Mouse (Mus musculus): Measurements from ENCODE around the gene Sh3bgr. TPM values are rescaled to one million over a fixed set of nuclear protein-coding genes. Genes with fewer than 3 reads are reported as not detected.

Gene Sh3bgr
- total and polyA plus RNA-seq, 2 experiments from 2014 or later = 227 to 622 TPM

DNA sequence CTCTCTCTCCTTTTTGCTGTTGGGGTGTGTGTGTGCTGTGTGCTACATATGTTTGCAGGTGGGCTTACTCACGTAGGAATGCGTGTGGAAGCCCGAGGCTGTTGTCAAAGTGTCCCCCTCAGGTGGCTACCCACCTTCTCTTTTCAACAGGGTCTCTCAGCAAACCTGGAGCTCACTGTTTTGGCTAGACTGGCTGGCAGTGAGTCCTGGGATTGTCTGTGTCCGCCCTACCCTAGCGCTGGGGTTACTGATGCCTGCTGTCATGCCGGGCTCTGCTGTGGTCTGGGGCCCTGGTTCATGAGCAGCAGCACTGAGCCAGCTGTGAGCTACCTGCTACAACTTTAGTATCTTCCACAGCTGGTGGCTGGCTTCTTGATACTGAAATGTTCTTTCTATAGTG, 44.2 kb downstream of the Sh3bgr start:
- H3K36me3 ChIP-seq (replicated peaks; ENCODE audit: control insufficient read depth, insufficient read depth, low read length) = no peaks in the 10 kb centered on the region
- H3K27ac ChIP-seq (ENCODE audit: low read depth) = no peak overlapping the region
- 80% methylated on average over 6 of the region's 6 CpGs for WGBS
- H3K27me3 ChIP-seq (ENCODE audit: control insufficient read depth, insufficient read depth, low read length) = no peaks in the 10 kb centered on the region
- ATAC-seq (ENCODE audit: insufficient read depth, low read depth) (no peak), DNase-seq (ENCODE audit: low spot score) (no peak)
- no peak overlapping the region for H3K4me2 ChIP-seq (ENCODE audit: low read depth, low read length)
- no peak overlapping the region for H3K4me3 ChIP-seq (ENCODE audit: low read depth, low read length)
- no peaks in the 10 kb centered on the region for H3K4me1 ChIP-seq (ENCODE audit: control insufficient read depth, insufficient read depth)
- no peak overlapping the region for H3K9ac ChIP-seq (replicated peaks; ENCODE audit: low read depth, low read length)
- TF ChIP-seq EP300 (IDR thresholded peaks at IDR 0.05; ENCODE audit: low read depth) (no peak), CTCF (IDR thresholded peaks at IDR 0.05; ENCODE audit: low read depth) (no peak)
- peaks cover 3% of the 10 kb centered on the region; the same call in 1 of the 2 replicates for H3K9me3 ChIP-seq (replicated peaks; ENCODE audit: control insufficient read depth, low read length)

DNA sequence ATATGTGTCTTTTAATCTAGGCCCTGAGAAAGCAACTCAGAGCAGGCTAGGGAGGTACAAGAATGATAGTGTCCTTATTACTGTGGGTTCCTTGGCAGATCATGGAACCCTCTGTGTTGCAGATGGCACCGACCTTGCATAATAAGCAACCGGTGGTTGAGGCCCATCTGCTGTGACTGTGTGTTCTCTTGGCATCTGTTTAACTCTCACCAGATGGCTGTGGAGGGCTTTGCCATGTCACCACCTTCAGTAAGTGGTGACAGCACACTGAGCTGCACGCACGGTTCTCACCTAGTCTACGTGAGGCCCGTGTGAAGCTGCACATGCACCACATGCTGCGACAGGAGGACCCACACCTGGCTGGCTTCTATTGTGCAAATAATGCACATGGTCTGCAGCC, 49.4 kb downstream of the Sh3bgr start:
- Histone ChIP-seq H3K4me2 (ENCODE audit: low read depth, low read length) (no peak overlapping the region), H3K9ac (replicated peaks; ENCODE audit: low read depth, low read length) (no peak overlapping the region)

DNA sequence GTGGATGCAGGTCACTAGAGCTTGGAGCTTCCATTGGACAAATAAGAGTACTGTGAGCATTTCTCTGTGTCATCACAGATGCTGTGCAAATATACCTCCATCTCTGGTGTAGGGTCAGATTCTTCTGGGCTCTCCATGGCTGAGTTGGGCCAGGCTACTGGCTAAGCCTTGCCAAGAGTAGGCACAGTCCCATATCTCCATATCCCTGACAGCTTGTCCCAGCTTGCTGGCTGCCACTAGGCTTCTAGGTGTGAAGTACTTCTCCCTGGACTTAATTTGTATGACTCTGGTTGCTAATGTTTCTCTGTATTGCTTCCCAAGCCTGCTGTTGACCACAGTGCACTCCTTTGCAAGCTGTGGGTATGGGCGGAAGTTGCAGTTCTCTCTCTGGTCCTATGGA, 51.9 kb downstream of the Sh3bgr start:
- 80% methylated on average over 1 of the region's 1 CpGs for WGBS
- DNase-seq (ENCODE audit: low spot score) = no peak

More for the DNA sequence above, 49.4 kb downstream of the Sh3bgr start:
- H3K27me3 ChIP-seq (ENCODE audit: control insufficient read depth, insufficient read depth, low read length) = no peaks in the 10 kb centered on the region
- H3K36me3 ChIP-seq (replicated peaks; ENCODE audit: control insufficient read depth, insufficient read depth, low read length) = no peaks in the 10 kb centered on the region
- no peak overlapping the region for H3K4me3 ChIP-seq (ENCODE audit: low read depth, low read length)
- ATAC-seq (ENCODE audit: insufficient read depth, low read depth) (0 out of 2 replicates have a peak, but pooled peaks have one; percentile 47), DNase-seq (ENCODE audit: low spot score) (no peak)
- TF ChIP-seq EP300 (IDR thresholded peaks at IDR 0.05; ENCODE audit: low read depth) = no peak
- no peak for TF ChIP-seq CTCF (IDR thresholded peaks at IDR 0.05; ENCODE audit: low read depth)
- 48% methylated on average over 7 of the region's 7 CpGs for WGBS
- peaks cover 3% of the 10 kb centered on the region; the same call in 1 of the 2 replicates for H3K9me3 ChIP-seq (replicated peaks; ENCODE audit: control insufficient read depth, low read length)
- no peaks in the 10 kb centered on the region for H3K4me1 ChIP-seq (ENCODE audit: control insufficient read depth, insufficient read depth)
- H3K27ac ChIP-seq (ENCODE audit: low read depth) = no peak overlapping the region

GRCm38 (mm10) chr16:96258429-96258828, 58.2 kb downstream of the Sh3bgr start:
- H3K4me3 ChIP-seq (ENCODE audit: low read depth, low read length) = no peak overlapping the region
- no peaks in the 10 kb centered on the region for H3K36me3 ChIP-seq (replicated peaks; ENCODE audit: control insufficient read depth, insufficient read depth, low read length)
- no peak overlapping the region for H3K9ac ChIP-seq (replicated peaks; ENCODE audit: low read depth, low read length)
- 82% methylated on average over 8 of the region's 8 CpGs for WGBS
- ATAC-seq (ENCODE audit: insufficient read depth, low read depth) = no peak
- TF ChIP-seq EP300 (IDR thresholded peaks at IDR 0.05; ENCODE audit: low read depth) = no peak
- no peak overlapping the region for H3K4me2 ChIP-seq (ENCODE audit: low read depth, low read length)
- H3K27me3 ChIP-seq (ENCODE audit: control insufficient read depth, insufficient read depth, low read length) = no peaks in the 10 kb centered on the region
- 0 out of 2 replicates have a peak, but pooled peaks cover 4% of the 10 kb centered on the region for H3K9me3 ChIP-seq (replicated peaks; ENCODE audit: control insufficient read depth, low read length)
- no peaks in the 10 kb centered on the region for H3K4me1 ChIP-seq (ENCODE audit: control insufficient read depth, insufficient read depth)
- DNase-seq (ENCODE audit: low spot score) = no peak
- H3K27ac ChIP-seq (ENCODE audit: low read depth) = no peak overlapping the region

More for the DNA sequence above, 51.9 kb downstream of the Sh3bgr start:
- TF ChIP-seq EP300 (IDR thresholded peaks at IDR 0.05; ENCODE audit: low read depth) = no peak
- no peak for TF ChIP-seq CTCF (IDR thresholded peaks at IDR 0.05; ENCODE audit: low read depth)
- H3K27me3 ChIP-seq (ENCODE audit: control insufficient read depth, insufficient read depth, low read length) = no peaks in the 10 kb centered on the region
- no peak overlapping the region for H3K9ac ChIP-seq (replicated peaks; ENCODE audit: low read depth, low read length)
- no peak overlapping the region for H3K4me3 ChIP-seq (ENCODE audit: low read depth, low read length)
- H3K9me3 ChIP-seq (replicated peaks; ENCODE audit: control insufficient read depth, low read length) = peaks cover 8% of the 10 kb centered on the region; the same call in 1 of the 2 replicates
- H3K4me1 ChIP-seq (ENCODE audit: control insufficient read depth, insufficient read depth) = no peaks in the 10 kb centered on the region
- H3K27ac ChIP-seq (ENCODE audit: low read depth) = no peak overlapping the region
- no peak for ATAC-seq (ENCODE audit: insufficient read depth, low read depth)
- no peaks in the 10 kb centered on the region for H3K36me3 ChIP-seq (replicated peaks; ENCODE audit: control insufficient read depth, insufficient read depth, low read length)
- H3K4me2 ChIP-seq (ENCODE audit: low read depth, low read length) = no peak overlapping the region

GRCm38 (mm10) chr16:96271736-96272135, 71.5 kb downstream of the Sh3bgr start:
- DNase-seq (ENCODE audit: low spot score) = no peak
- Histone ChIP-seq H3K4me2 (ENCODE audit: low read depth, low read length) (no peak overlapping the region), H3K4me3 (ENCODE audit: low read depth, low read length) (no peak overlapping the region), H3K36me3 (replicated peaks; ENCODE audit: control insufficient read depth, insufficient read depth, low read length) (no peaks in the 10 kb centered on the region), H3K27me3 (ENCODE audit: control insufficient read depth, insufficient read depth, low read length) (no peaks in the 10 kb centered on the region), H3K9ac (replicated peaks; ENCODE audit: low read depth, low read length) (no peak overlapping the region), H3K9me3 (replicated peaks; ENCODE audit: control insufficient read depth, low read length) (no peaks in the 10 kb centered on the region), H3K27ac (ENCODE audit: low read depth) (no peak overlapping the region), H3K4me1 (ENCODE audit: control insufficient read depth, insufficient read depth) (no peaks in the 10 kb centered on the region)
- TF ChIP-seq CTCF (IDR thresholded peaks at IDR 0.05; ENCODE audit: low read depth) (no peak), EP300 (IDR thresholded peaks at IDR 0.05; ENCODE audit: low read depth) (no peak)
- ATAC-seq (ENCODE audit: insufficient read depth, low read depth) = no peak
- 72% methylated on average over 2 of the region's 2 CpGs for whole genome bisulfite sequencing

DNA sequence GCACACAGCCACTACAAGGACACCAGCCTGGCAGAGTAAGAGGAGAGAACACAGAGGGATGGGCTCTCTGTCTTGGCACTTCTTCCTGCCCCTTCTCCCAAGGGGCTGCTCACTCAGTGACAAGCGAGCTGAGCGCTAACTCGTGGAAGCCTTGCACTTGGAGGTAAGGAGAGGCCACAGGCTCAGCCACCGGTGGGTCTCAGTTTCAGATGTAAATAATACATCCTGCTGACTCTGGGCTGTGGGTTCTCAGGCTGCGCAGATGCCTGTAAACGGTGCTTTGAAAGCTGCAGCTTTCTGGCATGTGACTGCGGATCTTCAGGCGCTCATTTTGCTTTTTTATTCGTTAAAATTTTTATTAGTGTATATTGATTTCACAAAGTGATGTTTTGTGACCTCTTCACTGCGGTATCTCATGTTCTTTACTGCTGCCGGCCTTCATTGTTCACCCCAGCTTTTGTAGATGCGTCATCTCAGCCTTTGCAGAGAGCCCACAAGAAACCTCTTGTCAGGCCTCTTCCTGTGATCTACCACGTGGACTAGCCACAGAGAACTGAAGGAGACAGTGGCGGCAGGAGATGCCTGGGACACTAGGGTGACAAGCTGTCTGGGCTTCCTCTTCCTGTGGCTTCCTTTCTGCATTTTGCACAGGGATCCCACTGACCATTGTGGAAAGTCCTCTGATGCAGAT, 72.8 kb downstream of the Sh3bgr start:
- DNase-seq (ENCODE audit: low spot score) = no peak
- H3K27me3 ChIP-seq (ENCODE audit: control insufficient read depth, insufficient read depth, low read length) = no peaks in the 10 kb centered on the region
- no peaks in the 10 kb centered on the region for H3K36me3 ChIP-seq (replicated peaks; ENCODE audit: control insufficient read depth, insufficient read depth, low read length)
- H3K4me1 ChIP-seq (ENCODE audit: control insufficient read depth, insufficient read depth) = no peaks in the 10 kb centered on the region
- H3K4me3 ChIP-seq (ENCODE audit: low read depth, low read length) = no peak overlapping the region
- 52% methylated on average over 14 of the region's 14 CpGs for WGBS
- no peak for TF ChIP-seq EP300 (IDR thresholded peaks at IDR 0.05; ENCODE audit: low read depth)
- TF ChIP-seq CTCF (IDR thresholded peaks at IDR 0.05; ENCODE audit: low read depth) = no peak
- H3K9ac ChIP-seq (replicated peaks; ENCODE audit: low read depth, low read length) = no peak overlapping the region
- no peak overlapping the region for H3K4me2 ChIP-seq (ENCODE audit: low read depth, low read length)
- no peak overlapping the region for H3K27ac ChIP-seq (ENCODE audit: low read depth)
- no peaks in the 10 kb centered on the region for H3K9me3 ChIP-seq (replicated peaks; ENCODE audit: control insufficient read depth, low read length)
- no peak for ATAC-seq (ENCODE audit: insufficient read depth, low read depth)

Data from heart, postnatal 0 days (tissue).